Mouse (Mus musculus) ovary, postnatal 10 days (tissue): ENCODE results near the gene Tmem238l.

Experiments
- DNase-seq: peaks from one replicate; pipeline ENCODE4 v3.0.0; 2022; ENCODE audit warnings: low spot score

Tmem238l gene

GRCm38 (mm10) chr11:66975606-66976330, 19.3 kb downstream of the Tmem238l start:
- no peak for DNase-seq

GRCm38 (mm10) chr11:66981336-66982115, 25.1 kb downstream of the Tmem238l start:
- no peak for DNase-seq

- peak; percentile 3 for DNase-seq
Observed at GRCm38 (mm10) chr11:66982794-66983193, 26.4 kb downstream of the Tmem238l start.

- no peak for DNase-seq
Observed at GRCm38 (mm10) chr11:66983422-66984164, 27.2 kb downstream of the Tmem238l start.

- peak; percentile 46 for DNase-seq
Observed at GRCm38 (mm10) chr11:66984165-66985135, 28.0 kb downstream of the Tmem238l start.

- DNase-seq: peak; percentile 3
Observed at GRCm38 (mm10) chr11:66985136-66985702, 28.8 kb downstream of the Tmem238l start.

GRCm38 (mm10) chr11:66992150-66992549, 35.7 kb downstream of the Tmem238l start:
- no peak for DNase-seq

GRCm38 (mm10) chr11:66993674-66994073, 37.2 kb downstream of the Tmem238l start:
- DNase-seq: no peak

GRCm38 (mm10) chr11:66996446-66996845, 40.0 kb downstream of the Tmem238l start:
- DNase-seq: no peak

- DNase-seq: no peak
Observed at GRCm38 (mm10) chr11:66998467-66999403, 42.3 kb downstream of the Tmem238l start.

- no peak for DNase-seq
Observed at GRCm38 (mm10) chr11:67000671-67001070, 44.2 kb downstream of the Tmem238l start.

- no peak for DNase-seq
Observed at GRCm38 (mm10) chr11:67001717-67002116, 45.3 kb downstream of the Tmem238l start.

GRCm38 (mm10) chr11:67002911-67003310, 46.5 kb downstream of the Tmem238l start:
- no peak for DNase-seq

GRCm38 (mm10) chr11:67007961-67008360, 51.5 kb downstream of the Tmem238l start:
- no peak for DNase-seq

- DNase-seq: no peak
Observed at GRCm38 (mm10) chr11:67008528-67008927, 52.1 kb downstream of the Tmem238l start.

- no peak for DNase-seq
Observed at GRCm38 (mm10) chr11:67010430-67010829, 54.0 kb downstream of the Tmem238l start.

- no peak for DNase-seq
Observed at GRCm38 (mm10) chr11:67011635-67012034, 55.2 kb downstream of the Tmem238l start.
